Mouse (Mus musculus) left cerebral cortex, postnatal 14 days (tissue): Measurements from ENCODE around the gene Gm13103. TPM values are rescaled to one million over a fixed set of nuclear protein-coding genes. Genes with fewer than 3 reads are reported as not detected.
"Not testable (repeated sequence)": the region's sequence is repeated elsewhere in the genome, so short reads cannot be mapped to it uniquely, and the experiment has no call there.

ENCODE experiments used
- DNase-seq, 2 experiments: peaks; one replicate each; pipeline ENCODE4 v3.0.0; 2021 to 2022; ENCODE audit warnings: low spot score in 2 of 2, mixed read lengths in 1 of 2
- intact Hi-C: fragments of 180-260 bp; cut with DNase I; formaldehyde crosslinking; loops from one replicate; pipeline ENCODE4 v1.15.1; 2025
- long read RNA-seq, 2 experiments: library from polyadenylated mRNA; stranded (forward); transcript quantifications; one replicate each; pipeline ENCODE4 v2.0.0; 2021
- total RNA-seq, 2 experiments: library from RNA; stranded (reverse); gene quantifications; 2 replicates each; pipeline ENCODE4 v1.2.3; 2021

Gm13103 gene
- total RNA-seq: not detected
- long read RNA-seq, experiment 1: 0 reads
- long read RNA-seq, experiment 2: 0 reads

DNA sequence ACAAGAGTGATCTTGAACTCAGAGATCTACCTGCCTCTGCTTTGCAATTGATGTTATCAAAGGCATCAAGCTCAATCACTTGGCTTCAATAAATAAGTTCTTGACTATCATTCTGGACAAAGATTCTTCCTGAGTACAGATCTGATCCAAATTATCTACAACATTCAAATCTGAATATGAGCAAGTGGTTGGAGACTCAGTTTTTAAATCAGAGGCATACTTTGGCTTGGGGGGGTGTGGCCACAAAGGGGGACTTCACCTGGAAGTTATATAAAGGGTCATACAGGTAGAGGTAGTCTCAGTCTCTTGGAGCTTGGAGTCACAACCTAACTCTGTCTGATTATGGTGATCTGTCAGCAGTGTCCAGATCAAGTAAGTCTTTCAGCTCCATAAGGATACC lies at the start of gene Gm13103:
Gene Gm13103 (plus strand): TSS at position 301 of the 400 bp plus-strand sequence.
- intact Hi-C loops: loop anchor here (10.0 kb wide), 1 partner anchor 181 kb away; no protein-coding TSS in a partner anchor
- not testable (repeated sequence) for DNase-seq

DNA sequence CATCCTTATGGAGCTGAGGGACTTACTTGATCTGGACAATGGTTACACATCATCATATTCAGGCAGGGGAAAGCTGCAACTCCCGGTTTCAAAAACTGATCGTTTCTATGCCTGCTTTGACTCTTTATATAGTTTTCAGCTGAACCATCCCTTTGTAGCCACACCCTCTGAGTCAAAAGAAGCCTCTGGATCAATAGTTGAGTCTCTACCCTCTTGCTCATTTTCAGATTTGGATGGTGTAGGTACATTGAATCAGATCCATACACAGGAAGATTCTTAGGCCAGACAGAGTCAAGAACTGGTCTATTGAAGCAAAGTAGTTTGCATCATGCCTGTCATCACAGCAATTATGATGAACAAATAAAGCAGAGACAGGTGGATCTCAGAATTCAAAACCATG lies 30.3 kb upstream of the Gm13103 start, which contains the start of gene Gm13084:
Gene Gm13084 (minus strand): TSS at position 101 of the 400 bp plus-strand sequence.
- intact Hi-C loops: no loop called here
- no peak for DNase-seq

DNA sequence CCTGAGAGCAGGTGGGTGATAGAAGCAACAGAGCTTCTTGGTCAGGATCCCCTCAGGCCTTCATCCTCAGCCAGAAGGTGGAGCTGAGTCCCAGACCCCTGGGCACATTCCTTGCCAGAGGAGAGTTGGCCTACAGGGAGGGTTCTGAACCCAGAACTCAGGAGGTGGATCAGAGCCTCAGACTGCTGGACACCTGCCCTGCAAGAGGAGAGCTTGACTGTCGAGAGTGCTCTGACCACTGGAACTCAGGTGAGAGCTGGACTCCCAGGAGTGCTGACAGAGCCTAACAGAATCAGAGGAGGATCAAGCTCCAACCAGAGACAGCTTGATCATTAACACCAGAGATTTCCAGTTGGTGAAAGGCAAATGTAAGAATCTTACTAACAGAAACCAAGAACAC lies 36.1 kb downstream of the Gm13103 start:
- intact Hi-C loops, DNase-seq: not testable (repeated sequence)

DNA sequence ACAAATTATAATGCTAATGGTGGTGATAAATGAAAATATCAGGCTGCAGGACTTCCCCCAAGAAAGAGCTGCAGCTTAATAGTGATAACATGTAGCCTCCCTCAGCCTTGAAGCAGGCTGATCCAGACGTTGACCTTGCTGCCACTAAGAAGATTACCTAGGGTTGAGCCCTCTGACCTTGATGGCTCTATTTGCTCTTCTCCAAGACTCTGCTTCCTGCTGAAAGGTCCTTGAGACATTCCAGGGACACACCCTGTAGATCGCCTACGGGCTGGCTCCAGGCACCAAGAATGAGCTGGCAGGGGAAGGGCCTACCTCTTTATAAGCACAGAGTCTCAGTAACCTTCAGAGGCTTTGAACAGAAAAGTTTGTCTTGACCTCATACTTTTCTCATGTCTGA lies 48.1 kb downstream of the Gm13103 start:
- DNase-seq, intact Hi-C loops: not testable (repeated sequence)

DNA sequence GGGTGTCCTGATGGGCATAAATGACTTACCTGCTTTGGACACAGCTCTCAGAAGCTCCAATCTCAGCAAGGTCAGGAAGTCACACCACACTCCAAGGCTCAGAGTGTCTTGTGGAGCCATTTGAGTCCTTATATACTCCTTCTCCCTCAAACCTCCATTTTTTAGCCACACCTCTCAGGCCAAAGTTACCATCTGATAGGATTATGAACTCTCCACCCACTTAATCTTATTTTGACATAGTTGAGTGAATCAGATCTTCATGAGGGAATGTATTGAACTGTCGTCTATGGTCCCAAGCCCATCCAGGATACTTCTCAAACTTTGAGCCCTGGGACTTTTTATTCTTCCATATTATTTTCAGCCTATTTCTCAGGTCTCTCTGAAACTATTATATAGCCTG lies 54.0 kb downstream of the Gm13103 start, which contains the start of gene Pramef6:
Gene Pramef6 (minus strand): TSS at position 101 of the 400 bp plus-strand sequence.
- DNase-seq, intact Hi-C loops: not testable (repeated sequence)

Other genes starting within 250 kb of the Gm13103 start
- not detected for gene Gm13083, start 231.5 kb upstream of the Gm13103 start, total RNA-seq
- gene Gm13088, start 189.3 kb upstream of the Gm13103 start, total RNA-seq: not detected
- not detected for gene Gm13089, start 143.8 kb upstream of the Gm13103 start, total RNA-seq
- not detected for gene Gm13078, start 127.0 kb upstream of the Gm13103 start, total RNA-seq
- gene Gm13023, start 57.1 kb upstream of the Gm13103 start, total RNA-seq: not detected
- not detected for gene Gm13084, start 30.4 kb upstream of the Gm13103 start, total RNA-seq
- gene Pramef6, start 53.9 kb downstream of the Gm13103 start, total RNA-seq: not detected
- not detected for gene Pramef25, start 104.5 kb downstream of the Gm13103 start, total RNA-seq
- gene Gm13101, start 120.5 kb downstream of the Gm13103 start, total RNA-seq: not detected
- gene Pramef17, start 147.9 kb downstream of the Gm13103 start, total RNA-seq: not detected
- not detected for gene Pramel4, start 212.6 kb downstream of the Gm13103 start, total RNA-seq